Mouse (Mus musculus): Measurements from ENCODE around the gene Fez2. TPM values are rescaled to one million over a fixed set of nuclear protein-coding genes. Genes with fewer than 3 reads are reported as not detected.

Fez2 gene
- 38.5 and 41.2 TPM in 2 replicates for polyA plus RNA-seq (2016; fragmentation: Nextera tagmentation; extraction: Ambion mirVana)

DNA sequence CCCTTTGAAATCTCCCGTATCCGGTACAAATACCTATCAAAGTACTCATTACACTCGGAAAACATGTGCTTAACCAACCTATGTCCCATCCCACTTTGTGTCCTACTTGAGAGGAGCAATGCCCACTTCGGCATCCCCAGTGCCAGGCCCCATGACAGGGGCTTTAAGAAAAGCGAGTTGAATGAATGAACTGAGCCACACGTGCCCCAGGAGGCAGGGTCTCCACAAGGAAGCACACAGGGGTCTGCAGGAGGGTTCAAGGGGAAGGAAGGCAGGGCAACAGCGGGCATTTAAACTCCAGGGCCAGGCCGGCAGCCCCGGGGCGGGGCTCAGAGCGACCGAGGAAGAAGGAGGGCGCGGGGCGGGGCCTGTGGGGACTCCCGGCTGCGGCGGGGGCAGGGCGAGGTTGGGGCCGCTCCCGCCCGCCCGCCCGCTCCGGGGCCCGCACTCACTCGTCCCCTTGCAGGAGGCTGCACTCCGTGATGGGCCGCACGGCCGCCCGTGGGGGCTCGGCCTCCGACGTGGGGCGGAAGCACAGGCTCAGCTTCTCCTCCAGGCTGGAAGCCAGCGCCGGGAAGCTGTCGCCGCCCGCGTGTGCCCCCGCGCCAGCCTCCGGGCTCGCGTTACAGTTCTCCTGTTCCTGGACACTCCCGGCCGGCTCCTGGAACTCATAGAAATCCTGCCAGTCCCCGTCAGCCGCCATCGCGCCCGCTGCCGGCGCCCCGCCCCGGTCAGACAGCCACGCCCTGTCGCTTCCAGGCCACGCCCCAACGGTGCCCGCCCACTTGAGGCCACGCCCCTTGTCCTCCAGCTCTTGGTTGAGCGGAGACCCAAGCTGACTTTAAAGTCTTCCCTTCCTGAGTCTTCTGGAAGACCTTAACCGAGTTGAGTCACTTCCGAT lies at the start of gene Fez2:
Gene Fez2, minus strand, starts transcription at position 772 of the 901 bp plus-strand sequence.
- peak within 1 kb of the TSS; percentile 96 for H3K27ac ChIP-seq
- 0 out of 2 replicates have a peak, but pooled peaks cover 16% of the 10 kb centered on the region for H3K4me1 ChIP-seq (replicated peaks)
- H3K9me3 ChIP-seq: no peaks in the 10 kb centered on the region
- under 1% methylated on average over 60 of the region's 67 CpGs for WGBS
- H3K27me3 ChIP-seq: no peaks in the 10 kb centered on the region
- ATAC-seq (ENCODE audit: insufficient number of reproducible peaks, insufficient read depth, low FRiP score, low TSS enrichment, low read depth): peak; percentile 94
- no peaks in the 10 kb centered on the region for H3K36me3 ChIP-seq
- H3K4me2 ChIP-seq: peak within 1 kb of the TSS; percentile 71
- peak within 1 kb of the TSS; percentile 78 for H3K4me3 ChIP-seq (replicated peaks)
- H3K9ac ChIP-seq (replicated peaks): peak within 1 kb of the TSS; percentile 84

- H3K4me1 ChIP-seq (replicated peaks): no peaks in the 10 kb centered on the region
- H3K27me3 ChIP-seq: no peaks in the 10 kb centered on the region
- no peak overlapping the region for H3K4me2 ChIP-seq
- ATAC-seq (ENCODE audit: insufficient number of reproducible peaks, insufficient read depth, low FRiP score, low TSS enrichment, low read depth): no peak
- H3K36me3 ChIP-seq: no peaks in the 10 kb centered on the region
- H3K9me3 ChIP-seq: no peaks in the 10 kb centered on the region
- H3K9ac ChIP-seq (replicated peaks): no peak overlapping the region
- H3K27ac ChIP-seq: no peak overlapping the region
- 91% methylated on average over 8 of the region's 8 CpGs for WGBS
- H3K4me3 ChIP-seq (replicated peaks): no peak overlapping the region
These were observed 47.5 kb upstream of the Fez2 start for GRCm38 (mm10) chr17:78465500-78465899.

- Histone ChIP-seq H3K9me3 (no peaks in the 10 kb centered on the region), H3K27ac (no peak overlapping the region), H3K4me3 (replicated peaks) (no peak overlapping the region), H3K36me3 (no peaks in the 10 kb centered on the region), H3K4me1 (replicated peaks) (no peaks in the 10 kb centered on the region), H3K4me2 (no peak overlapping the region), H3K27me3 (no peaks in the 10 kb centered on the region), H3K9ac (replicated peaks) (no peak overlapping the region)
- WGBS: 88% methylated on average over 3 of the region's 3 CpGs
- no peak for ATAC-seq (ENCODE audit: insufficient number of reproducible peaks, insufficient read depth, low FRiP score, low TSS enrichment, low read depth)
These were observed 47.1 kb upstream of the Fez2 start for GRCm38 (mm10) chr17:78465071-78465470.

- ATAC-seq (ENCODE audit: insufficient number of reproducible peaks, insufficient read depth, low FRiP score, low TSS enrichment, low read depth): no peak
- Histone ChIP-seq H3K9ac (replicated peaks) (no peak overlapping the region), H3K9me3 (no peaks in the 10 kb centered on the region), H3K4me1 (replicated peaks) (no peaks in the 10 kb centered on the region), H3K4me3 (replicated peaks) (no peak overlapping the region), H3K27ac (no peak overlapping the region), H3K4me2 (no peak overlapping the region), H3K27me3 (no peaks in the 10 kb centered on the region), H3K36me3 (no peaks in the 10 kb centered on the region)
- WGBS: 79% methylated on average over 8 of the region's 8 CpGs
These were observed 42.2 kb upstream of the Fez2 start for GRCm38 (mm10) chr17:78460140-78460539.

DNA sequence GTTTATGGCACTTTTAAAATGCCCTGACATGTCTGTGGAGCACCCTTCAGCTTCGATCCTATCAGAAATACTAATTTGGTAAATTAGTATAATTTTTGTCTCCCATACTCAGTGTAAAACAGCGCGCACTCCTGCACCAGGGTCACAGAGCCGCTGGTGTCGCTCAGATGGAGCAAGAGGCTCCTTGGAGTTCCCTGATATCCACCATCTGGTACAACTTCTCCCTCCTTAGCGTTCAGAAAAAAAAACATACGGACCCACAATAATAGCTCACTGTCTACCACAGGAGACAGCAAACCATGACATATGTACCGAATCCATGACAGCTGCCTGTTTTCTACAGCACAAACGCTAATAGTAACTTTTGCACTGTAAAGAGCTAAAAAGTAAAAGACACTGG lies 37.6 kb upstream of the Fez2 start:
- no peak overlapping the region for H3K4me3 ChIP-seq (replicated peaks)
- H3K9ac ChIP-seq (replicated peaks): no peak overlapping the region
- no peaks in the 10 kb centered on the region for H3K9me3 ChIP-seq
- H3K27ac ChIP-seq: no peak overlapping the region
- 83% methylated on average over 9 of the region's 9 CpGs for WGBS
- H3K27me3 ChIP-seq: no peaks in the 10 kb centered on the region
- H3K4me2 ChIP-seq: no peak overlapping the region
- H3K36me3 ChIP-seq: no peaks in the 10 kb centered on the region
- 0 out of 2 replicates have a peak, but pooled peaks cover 4% of the 10 kb centered on the region for H3K4me1 ChIP-seq (replicated peaks)
- ATAC-seq (ENCODE audit: insufficient number of reproducible peaks, insufficient read depth, low FRiP score, low TSS enrichment, low read depth): no peak

- H3K36me3 ChIP-seq: no peaks in the 10 kb centered on the region
- no peak overlapping the region for H3K27ac ChIP-seq
- no peak overlapping the region for H3K9ac ChIP-seq (replicated peaks)
- H3K4me2 ChIP-seq: no peak overlapping the region
- 40% methylated on average over 11 of the region's 11 CpGs for WGBS
- H3K9me3 ChIP-seq: no peaks in the 10 kb centered on the region
- no peaks in the 10 kb centered on the region for H3K27me3 ChIP-seq
- ATAC-seq (ENCODE audit: insufficient number of reproducible peaks, insufficient read depth, low FRiP score, low TSS enrichment, low read depth): no peak
- no peak overlapping the region for H3K4me3 ChIP-seq (replicated peaks)
- 0 out of 2 replicates have a peak, but pooled peaks cover 4% of the 10 kb centered on the region for H3K4me1 ChIP-seq (replicated peaks)
These were observed 37.2 kb upstream of the Fez2 start for GRCm38 (mm10) chr17:78455114-78455513.

- peak; percentile 13; the same call in 1 of the 2 replicates for ATAC-seq (ENCODE audit: insufficient number of reproducible peaks, insufficient read depth, low FRiP score, low TSS enrichment, low read depth)
- H3K4me1 ChIP-seq (replicated peaks): 0 out of 2 replicates have a peak, but pooled peaks cover 4% of the 10 kb centered on the region
- WGBS: 70% methylated on average over 21 of the region's 21 CpGs
- no peak overlapping the region for H3K9ac ChIP-seq (replicated peaks)
- no peaks in the 10 kb centered on the region for H3K27me3 ChIP-seq
- H3K4me2 ChIP-seq: no peak overlapping the region
- no peaks in the 10 kb centered on the region for H3K36me3 ChIP-seq
- H3K27ac ChIP-seq: no peak overlapping the region
- H3K9me3 ChIP-seq: no peaks in the 10 kb centered on the region
- no peak overlapping the region for H3K4me3 ChIP-seq (replicated peaks)
These were observed 36.4 kb upstream of the Fez2 start for GRCm38 (mm10) chr17:78454189-78454977.

DNA sequence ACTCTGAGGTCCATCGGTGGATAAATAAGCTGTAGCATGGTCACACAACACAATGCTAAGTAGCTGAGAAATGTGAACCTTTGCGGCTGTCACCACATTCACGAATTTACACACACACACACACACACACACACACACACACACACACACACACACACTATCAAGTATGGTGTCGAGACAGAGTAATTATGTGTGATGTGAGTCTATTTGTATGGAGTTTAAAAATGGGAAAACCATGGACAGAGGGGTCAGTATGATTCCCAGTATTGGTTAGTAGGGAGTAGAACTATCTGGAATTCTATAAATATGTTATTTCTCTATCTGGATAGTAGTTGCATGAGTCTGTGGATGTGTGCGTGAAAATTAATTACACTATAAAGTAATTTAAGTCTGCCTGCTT lies 35.6 kb upstream of the Fez2 start:
- no peaks in the 10 kb centered on the region for H3K36me3 ChIP-seq
- no peak overlapping the region for H3K9ac ChIP-seq (replicated peaks)
- H3K4me1 ChIP-seq (replicated peaks): 0 out of 2 replicates have a peak, but pooled peaks cover 4% of the 10 kb centered on the region
- H3K27ac ChIP-seq: no peak overlapping the region
- no peak overlapping the region for H3K4me3 ChIP-seq (replicated peaks)
- H3K9me3 ChIP-seq: no peaks in the 10 kb centered on the region
- H3K27me3 ChIP-seq: no peaks in the 10 kb centered on the region
- 93% methylated on average over 5 of the region's 5 CpGs for WGBS
- H3K4me2 ChIP-seq: no peak overlapping the region
- ATAC-seq (ENCODE audit: insufficient number of reproducible peaks, insufficient read depth, low FRiP score, low TSS enrichment, low read depth): no peak

DNA sequence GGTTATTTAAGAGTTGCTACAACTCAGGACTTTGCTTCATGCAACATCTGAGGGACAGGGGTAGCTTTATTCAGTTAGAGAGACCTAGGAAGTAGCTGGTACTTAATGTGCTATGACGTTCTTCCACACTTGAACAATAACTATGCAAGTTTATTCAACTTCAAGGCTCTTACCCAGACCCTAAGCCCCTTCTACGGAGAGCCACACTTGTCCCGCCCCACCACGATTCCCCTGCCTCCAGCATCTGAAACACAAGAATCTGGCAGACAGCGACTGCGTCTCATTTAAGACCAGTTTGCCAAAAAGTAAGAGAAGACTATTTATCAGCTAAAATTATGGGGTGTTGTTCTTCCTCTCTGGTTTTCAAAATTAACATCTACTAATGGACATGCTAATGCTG lies 33.9 kb upstream of the Fez2 start:
- no peak overlapping the region for H3K4me3 ChIP-seq (replicated peaks)
- H3K9me3 ChIP-seq: no peaks in the 10 kb centered on the region
- H3K36me3 ChIP-seq: no peaks in the 10 kb centered on the region
- H3K4me1 ChIP-seq (replicated peaks): 0 out of 2 replicates have a peak, but pooled peaks cover 4% of the 10 kb centered on the region
- no peak for ATAC-seq (ENCODE audit: insufficient number of reproducible peaks, insufficient read depth, low FRiP score, low TSS enrichment, low read depth)
- WGBS: 85% methylated on average over 6 of the region's 6 CpGs
- no peak overlapping the region for H3K9ac ChIP-seq (replicated peaks)
- no peak overlapping the region for H3K27ac ChIP-seq
- no peaks in the 10 kb centered on the region for H3K27me3 ChIP-seq
- no peak overlapping the region for H3K4me2 ChIP-seq

DNA sequence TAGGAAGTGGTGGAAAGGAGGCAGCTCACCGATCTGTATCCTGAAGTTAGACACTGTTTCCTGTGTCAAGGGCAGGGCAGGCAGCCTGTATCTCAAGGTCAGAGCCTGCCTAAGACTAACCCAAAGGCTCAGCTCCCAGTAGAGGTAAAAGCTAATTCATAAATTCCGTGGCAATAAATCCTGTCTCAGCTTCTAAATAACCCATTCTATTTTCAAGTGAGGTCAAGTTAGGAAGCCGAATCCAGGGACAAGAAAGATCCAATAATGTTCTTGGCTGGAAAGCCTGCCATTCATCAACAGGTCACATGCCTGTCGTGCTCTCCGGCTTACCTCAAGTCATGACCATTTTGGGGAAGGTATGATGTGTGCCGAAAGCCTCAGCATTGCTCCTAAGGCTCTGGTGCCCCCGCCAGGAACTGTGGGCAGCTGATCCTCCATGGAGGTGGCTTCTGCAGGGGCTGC lies 33.4 kb upstream of the Fez2 start:
- 56% methylated on average over 7 of the region's 7 CpGs for WGBS
- Histone ChIP-seq H3K4me2 (no peak overlapping the region), H3K27me3 (no peaks in the 10 kb centered on the region), H3K4me3 (replicated peaks) (no peak overlapping the region), H3K27ac (no peak overlapping the region), H3K36me3 (no peaks in the 10 kb centered on the region), H3K4me1 (replicated peaks) (0 out of 2 replicates have a peak, but pooled peaks cover 4% of the 10 kb centered on the region), H3K9ac (replicated peaks) (no peak overlapping the region), H3K9me3 (no peaks in the 10 kb centered on the region)
- ATAC-seq (ENCODE audit: insufficient number of reproducible peaks, insufficient read depth, low FRiP score, low TSS enrichment, low read depth): no peak

GRCm38 (mm10) chr17:78449635-78450197 lies 31.8 kb upstream of the Fez2 start:
- Histone ChIP-seq H3K27me3 (no peaks in the 10 kb centered on the region), H3K36me3 (no peaks in the 10 kb centered on the region), H3K9me3 (no peaks in the 10 kb centered on the region), H3K27ac (no peak overlapping the region), H3K4me2 (no peak overlapping the region), H3K9ac (replicated peaks) (no peak overlapping the region), H3K4me1 (replicated peaks) (0 out of 2 replicates have a peak, but pooled peaks cover 4% of the 10 kb centered on the region), H3K4me3 (replicated peaks) (no peak overlapping the region)
- 65% methylated on average over 13 of the region's 13 CpGs for WGBS
- ATAC-seq (ENCODE audit: insufficient number of reproducible peaks, insufficient read depth, low FRiP score, low TSS enrichment, low read depth): no peak

Data from limb, embryonic 12.5 days (tissue).